Mouse (Mus musculus) T-helper 2 cell (primary cell): ENCODE data around the gene Gtf2f1.

Source experiments
- in situ Hi-C: fragments of 300-600 bp; cut with MboI, MseI; formaldehyde crosslinking; loops from one replicate; pipeline ENCODE4 v1.15.1; 2025; ENCODE audit warnings: high pct_unique_total_duplicates

The Gtf2f1 gene

DNA sequence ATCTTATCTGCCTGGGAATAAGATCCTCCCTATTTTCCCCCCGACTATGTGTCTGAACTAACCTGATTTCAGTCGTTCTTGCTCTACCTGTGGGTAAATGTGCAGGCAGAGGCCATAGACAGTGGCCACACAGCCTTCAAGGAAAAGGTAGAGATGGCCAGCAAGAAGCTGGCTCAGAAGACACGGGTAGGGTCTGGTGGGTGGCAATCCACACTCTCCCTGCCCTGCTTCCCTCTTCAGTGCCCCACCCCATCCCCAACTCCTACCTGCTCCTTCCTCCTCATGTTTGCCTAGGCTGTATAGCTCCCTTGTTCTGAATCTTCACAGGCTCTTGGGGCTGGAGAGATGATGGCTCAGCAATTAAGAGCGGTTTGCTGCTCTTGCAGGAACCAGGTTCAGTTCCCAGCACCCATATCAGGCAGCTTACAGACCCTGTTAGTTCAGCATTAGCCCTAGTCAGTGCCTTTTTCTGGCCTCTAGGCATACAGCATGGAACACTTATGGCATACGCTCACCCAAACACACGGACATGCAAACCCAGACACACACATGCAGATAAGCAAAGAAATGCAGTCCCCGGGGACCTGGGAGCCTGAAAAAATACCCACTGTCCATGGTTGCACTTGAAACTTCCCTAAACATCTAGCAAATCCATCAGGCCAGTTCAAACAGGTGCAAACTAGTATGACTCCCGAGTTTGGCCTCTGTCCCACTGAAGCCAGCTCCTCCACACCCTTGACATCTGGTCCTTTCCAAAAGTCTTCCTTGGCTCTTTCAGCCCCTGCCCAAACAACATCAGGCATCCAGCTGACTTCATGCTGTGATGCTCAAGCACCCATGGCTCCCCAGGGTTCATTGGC, 34.3 kb downstream of the Gtf2f1 start:
- in situ Hi-C loops: no loop called here

- in situ Hi-C loops: no loop called here
These were observed 35.7 kb downstream of the Gtf2f1 start for GRCm38 (mm10) chr17:56975391-56975790.

GRCm38 (mm10) chr17:56974708-56975240, 36.3 kb downstream of the Gtf2f1 start:
- in situ Hi-C loops: no loop called here

- in situ Hi-C loops: no loop called here
These were observed 37.0 kb downstream of the Gtf2f1 start for GRCm38 (mm10) chr17:56973956-56974707.

DNA sequence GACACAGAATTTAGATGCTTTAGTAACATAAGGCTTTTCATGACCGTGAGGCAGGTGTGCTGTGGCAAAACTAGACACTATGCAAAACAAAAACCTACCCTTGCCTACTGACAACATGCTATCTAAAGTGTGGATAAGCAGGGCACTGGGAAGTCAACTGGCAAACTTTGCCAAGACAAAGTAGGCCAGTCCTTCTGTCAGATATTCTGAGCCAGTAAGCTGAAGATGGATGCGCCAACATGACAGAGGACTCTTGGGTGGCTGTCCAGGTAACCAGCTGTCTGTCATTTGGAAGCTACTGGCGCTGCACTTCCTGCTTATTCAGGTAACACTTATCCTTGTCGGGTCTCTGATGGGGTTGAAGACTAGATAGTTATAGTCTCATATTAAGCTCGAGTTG, 41.0 kb downstream of the Gtf2f1 start:
- in situ Hi-C loops: no loop called here

DNA sequence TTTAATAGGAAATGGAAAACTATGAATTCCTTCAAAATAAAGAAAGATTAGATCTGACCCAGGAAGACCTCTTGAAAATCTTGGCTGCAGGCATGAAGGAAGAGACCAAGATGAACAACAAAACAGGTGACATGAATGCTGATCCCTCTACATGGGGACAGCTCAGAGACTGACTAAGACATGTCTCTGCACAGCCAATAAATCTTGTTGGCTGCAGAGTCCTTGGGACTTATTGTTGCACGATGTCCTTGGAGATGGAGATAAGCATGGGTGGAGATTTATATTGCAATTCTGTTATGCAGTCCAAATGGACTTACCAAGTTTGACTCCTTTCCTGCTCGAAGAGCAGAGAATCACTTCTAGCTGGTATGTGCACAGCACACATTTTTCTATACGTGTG, 41.8 kb downstream of the Gtf2f1 start:
- in situ Hi-C loops: no loop called here

- in situ Hi-C loops: no loop called here
These were observed 47.4 kb downstream of the Gtf2f1 start for GRCm38 (mm10) chr17:56963646-56964045.

DNA sequence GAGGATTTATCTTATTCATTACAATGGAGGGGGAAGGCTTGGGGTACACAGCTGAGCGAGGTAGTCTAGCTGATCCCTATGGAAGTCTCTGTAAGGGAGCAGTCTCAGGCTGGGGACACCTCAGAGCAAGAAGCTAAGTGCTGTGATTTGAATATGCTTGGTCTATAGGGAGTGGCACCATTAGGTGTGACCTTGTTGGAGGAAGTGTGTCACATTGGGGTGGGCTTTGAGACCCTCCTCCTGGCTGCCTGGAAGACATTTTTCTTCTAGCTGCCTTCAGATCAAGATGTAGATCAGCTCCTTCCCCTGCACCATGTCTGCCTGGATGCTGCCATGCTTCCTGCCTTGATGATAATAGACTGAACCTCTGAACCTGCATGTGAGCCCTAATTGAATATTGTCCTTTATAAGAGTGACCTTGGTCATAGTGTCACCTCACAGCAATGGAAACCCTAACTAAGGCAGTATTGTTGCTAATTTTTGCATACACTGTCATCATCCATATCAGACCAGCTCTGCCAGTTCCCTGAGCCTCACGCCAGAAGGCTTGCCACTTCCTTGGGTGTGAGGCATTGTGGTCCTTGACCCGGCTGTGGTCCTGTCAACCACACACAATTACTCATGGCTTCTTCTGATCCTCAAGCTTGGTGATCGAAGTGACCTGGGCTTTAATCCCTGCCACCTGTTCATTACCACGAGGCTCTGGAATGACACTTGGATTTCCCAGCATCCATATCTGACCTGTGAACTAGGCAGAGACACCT, 48.3 kb downstream of the Gtf2f1 start:
- in situ Hi-C loops: no loop called here

- in situ Hi-C loops: no loop called here
These were observed 49.2 kb downstream of the Gtf2f1 start for GRCm38 (mm10) chr17:56961880-56962279.

DNA sequence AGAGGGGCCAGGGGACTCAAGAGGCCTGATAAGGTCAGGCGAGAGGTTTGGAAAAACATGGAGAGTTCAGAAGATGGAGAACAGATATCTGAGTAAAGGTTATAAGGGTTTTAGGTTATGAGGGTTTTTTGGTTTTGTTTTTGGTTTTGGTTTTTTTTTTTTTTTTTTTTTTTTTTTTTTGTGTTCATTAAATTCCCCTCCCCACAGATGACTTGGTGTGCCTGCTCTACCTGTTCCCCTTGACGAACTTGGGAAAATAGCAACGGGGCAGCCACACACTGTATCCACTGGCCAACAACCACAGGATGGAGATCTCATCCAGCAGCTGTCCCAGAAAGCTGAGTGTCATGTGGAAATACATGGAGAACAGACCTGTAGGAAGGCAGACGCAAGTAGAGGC, 52.4 kb downstream of the Gtf2f1 start:
- in situ Hi-C loops: no loop called here

DNA sequence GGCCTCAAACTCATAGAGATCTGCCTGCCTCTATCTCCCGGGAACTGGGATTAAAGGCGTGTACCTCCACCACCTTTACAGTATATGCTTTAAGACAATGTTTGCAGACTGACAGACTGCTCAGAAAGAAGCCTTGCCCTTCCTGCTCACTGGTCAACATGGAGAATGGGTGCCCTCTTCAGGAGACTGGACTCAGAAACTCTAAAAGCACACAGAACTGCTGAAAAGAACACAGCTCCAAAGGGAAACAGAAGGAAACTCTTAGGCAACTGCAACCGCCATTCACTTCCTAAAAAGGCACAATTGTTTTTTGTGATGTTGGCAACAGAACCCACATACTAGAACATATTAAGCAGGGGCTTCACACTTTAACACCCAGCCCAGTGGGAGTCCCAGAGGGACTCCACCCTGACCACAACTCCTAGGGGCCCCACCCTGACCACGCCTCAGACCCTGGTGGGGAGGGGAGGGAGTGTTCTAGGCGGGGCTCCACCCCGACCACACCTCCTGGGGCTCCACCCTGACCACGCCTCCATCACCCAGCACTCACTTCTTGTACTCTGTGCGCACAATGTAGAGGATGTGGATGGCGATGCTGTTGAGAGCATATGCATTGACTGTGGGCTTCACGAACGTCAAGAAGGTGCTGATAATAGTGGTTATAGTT, 53.2 kb downstream of the Gtf2f1 start:
- in situ Hi-C loops: no loop called here

DNA sequence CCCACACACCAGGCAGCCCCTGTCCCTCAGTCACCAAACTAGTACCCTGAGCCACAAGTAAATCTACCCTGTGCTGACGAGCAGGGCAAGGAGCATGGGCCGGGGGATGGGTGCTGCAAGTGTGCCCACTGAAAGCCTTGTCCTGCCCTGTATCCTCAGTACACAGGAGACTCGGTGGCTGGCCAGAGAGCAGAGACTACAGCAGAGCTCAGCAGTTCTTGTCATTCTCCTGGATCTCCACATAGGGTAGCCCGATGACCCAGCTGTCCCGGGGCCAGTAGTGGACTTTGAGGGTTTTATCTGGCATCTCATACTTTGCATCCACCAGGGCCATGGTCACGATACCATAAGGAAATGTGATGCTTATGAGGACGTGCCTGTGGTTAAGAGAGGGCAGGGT, 56.2 kb downstream of the Gtf2f1 start:
- in situ Hi-C loops: no loop called here
